Mouse (Mus musculus): ENCODE measurements at regions not wholly inside any gene's neighbourhood (a gene's known extent, or its start where the extent isn't known, plus 50 kb on each side); places are given as distances from the start of the nearest gene placed in this dataset.

DNA sequence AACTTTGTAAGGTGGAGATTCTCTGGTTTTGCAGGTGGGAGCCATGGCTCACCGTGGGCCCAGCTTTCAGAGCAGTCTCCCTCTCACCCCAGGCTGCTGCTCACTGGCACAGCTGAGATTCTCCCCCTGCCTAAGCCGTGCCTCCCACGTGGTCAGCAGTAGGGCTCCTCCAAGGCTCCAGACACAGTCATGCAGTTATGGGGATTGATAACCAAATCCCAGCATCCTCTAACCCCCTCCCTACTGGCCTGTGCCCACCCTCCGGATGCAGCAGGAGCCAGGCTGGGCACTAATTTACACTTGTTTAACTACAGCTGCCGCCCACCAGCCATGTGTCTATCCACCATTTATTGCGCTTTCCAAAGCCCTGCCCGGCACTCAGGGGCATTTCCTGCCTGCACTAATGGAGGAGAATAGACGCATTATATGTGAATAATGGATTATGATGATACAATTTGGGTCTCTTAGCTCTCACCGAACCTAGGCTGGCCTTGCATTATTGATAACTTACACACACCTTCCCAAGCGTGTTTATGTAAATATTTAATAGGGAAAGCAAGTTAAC is 104.4 kb downstream of the 3100002H09Rik start:
- no peak for TF ChIP-seq CHD2 (IDR thresholded peaks at IDR 0.05; ENCODE audit: low read length)
- TF ChIP-seq POLR2A (IDR thresholded peaks at IDR 0.05; ENCODE audit: low read depth, low read length): no peak
- TF ChIP-seq MAX (IDR thresholded peaks at IDR 0.05; ENCODE audit: low read length): no peak
- TF ChIP-seq CTCF (conservative IDR thresholded peaks at IDR 0.05 in 1 of 2, IDR thresholded peaks at IDR 0.05 in 1 of 2; ENCODE audit: low read depth in 2 of 2, low read length in 2 of 2): no peak
- no peak for TF ChIP-seq USF2 (conservative IDR thresholded peaks at IDR 0.05; ENCODE audit: low read depth, low read length)

Data from CH12.LX (cell line).